Mouse (Mus musculus): Measurements from ENCODE around the gene Olfr221. TPM values are rescaled to one million over a fixed set of nuclear protein-coding genes. Genes with fewer than 3 reads are reported as not detected.
"Not testable (repeated sequence)": the region's sequence is repeated elsewhere in the genome, so short reads cannot be mapped to it uniquely, and the experiment has no call there.

The Olfr221 gene
- not detected in 2 replicates for polyA plus RNA-seq (2014; fragmentation: Nextera tagmentation; extraction: Ambion mirVana)

- not testable (repeated sequence) for H3K4me3 ChIP-seq (ENCODE audit: low read depth, low read length); H3K9ac ChIP-seq (ENCODE audit: low read depth, low read length); H3K9me3 ChIP-seq (ENCODE audit: control insufficient read depth, low read length); DNase-seq (ENCODE audit: low spot score); ATAC-seq (replicated peaks; ENCODE audit: low FRiP score); H3K4me1 ChIP-seq (replicated peaks; ENCODE audit: control insufficient read depth, insufficient read depth, low read length); H3K36me3 ChIP-seq (ENCODE audit: control insufficient read depth, insufficient read depth, low read length); H3K4me2 ChIP-seq; H3K27ac ChIP-seq (ENCODE audit: low read depth, low read length); H3K27me3 ChIP-seq (replicated peaks; ENCODE audit: control insufficient read depth, insufficient read depth, low read length)
- 41% methylated on average over 3 of the region's 3 CpGs for WGBS
These were observed at the start of gene Olfr221 for GRCm38 (mm10) chr14:52042359-52042758. Gene Olfr221, minus strand, starts transcription at chr14:52042459.

DNA sequence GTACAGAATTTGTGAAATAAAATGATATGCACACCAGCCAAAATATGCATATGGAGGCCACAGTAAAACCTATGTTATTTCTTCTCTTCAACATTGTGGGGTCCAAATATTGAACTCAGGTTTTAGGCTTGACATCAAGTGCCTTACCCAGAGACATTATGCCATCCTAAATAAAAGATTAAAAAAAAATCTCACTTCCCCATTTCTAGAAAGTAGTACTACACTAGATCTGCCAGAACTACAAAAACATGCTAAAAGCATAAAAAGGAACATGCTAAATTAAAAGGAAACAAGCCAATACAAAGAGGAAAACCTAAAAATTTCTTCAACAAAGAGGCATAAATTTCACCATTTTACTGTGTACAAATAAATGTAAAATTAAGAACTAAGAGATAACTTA is 40.8 kb upstream of the Olfr221 start:
- peaks cover 31% of the 10 kb centered on the region for H3K36me3 ChIP-seq (ENCODE audit: control insufficient read depth, insufficient read depth, low read length)
- H3K27me3 ChIP-seq (replicated peaks; ENCODE audit: control insufficient read depth, insufficient read depth, low read length) = no peaks in the 10 kb centered on the region
- no peak overlapping the region for H3K27ac ChIP-seq (ENCODE audit: low read depth, low read length)
- DNase-seq (ENCODE audit: low spot score) = no peak
- no peak overlapping the region for H3K9ac ChIP-seq (ENCODE audit: low read depth, low read length)
- no peak overlapping the region for H3K4me2 ChIP-seq
- H3K9me3 ChIP-seq (ENCODE audit: control insufficient read depth, low read length) = no peaks in the 10 kb centered on the region
- no peaks in the 10 kb centered on the region for H3K4me1 ChIP-seq (replicated peaks; ENCODE audit: control insufficient read depth, insufficient read depth, low read length)
- no peak for ATAC-seq (replicated peaks; ENCODE audit: low FRiP score)
- no peak overlapping the region for H3K4me3 ChIP-seq (ENCODE audit: low read depth, low read length)

GRCm38 (mm10) chr14:52071599-52072137 is 29.4 kb upstream of the Olfr221 start:
- H3K9ac ChIP-seq (ENCODE audit: low read depth, low read length) = no peak overlapping the region
- H3K27me3 ChIP-seq (replicated peaks; ENCODE audit: control insufficient read depth, insufficient read depth, low read length) = no peaks in the 10 kb centered on the region
- no peak overlapping the region for H3K4me3 ChIP-seq (ENCODE audit: low read depth, low read length)
- WGBS = 87% methylated on average over 15 of the region's 15 CpGs
- no peaks in the 10 kb centered on the region for H3K4me1 ChIP-seq (replicated peaks; ENCODE audit: control insufficient read depth, insufficient read depth, low read length)
- H3K4me2 ChIP-seq = no peak overlapping the region
- ATAC-seq (replicated peaks; ENCODE audit: low FRiP score) = peak; percentile 26
- H3K9me3 ChIP-seq (ENCODE audit: control insufficient read depth, low read length) = no peaks in the 10 kb centered on the region
- DNase-seq (ENCODE audit: low spot score) = no peak
- H3K27ac ChIP-seq (ENCODE audit: low read depth, low read length) = no peak overlapping the region
- H3K36me3 ChIP-seq (ENCODE audit: control insufficient read depth, insufficient read depth, low read length) = peaks cover 23% of the 10 kb centered on the region

DNA sequence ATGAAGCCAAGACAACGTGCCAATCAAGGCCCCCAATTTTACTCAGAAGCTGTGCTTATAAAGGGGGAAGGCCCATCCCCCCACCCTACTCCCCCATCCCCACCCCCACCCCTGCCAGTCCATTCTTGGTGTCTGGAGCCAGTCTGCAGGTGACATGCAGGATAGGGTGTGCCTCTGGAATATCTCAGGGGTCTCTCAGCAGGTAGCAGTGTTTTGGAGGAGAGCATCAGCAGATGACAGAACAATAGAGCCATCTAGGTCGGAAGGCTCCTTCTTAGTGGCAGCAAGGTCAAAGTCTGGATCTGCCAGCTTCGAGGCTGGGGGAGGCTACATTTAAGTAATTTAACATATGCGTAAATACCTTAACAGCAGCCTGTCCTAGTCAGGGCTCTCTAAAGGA is 23.9 kb upstream of the Olfr221 start:
- Histone ChIP-seq H3K36me3 (ENCODE audit: control insufficient read depth, insufficient read depth, low read length) (0 out of 2 replicates have a peak, but pooled peaks cover under 1% of the 10 kb centered on the region), H3K27ac (ENCODE audit: low read depth, low read length) (no peak overlapping the region), H3K4me3 (ENCODE audit: low read depth, low read length) (no peak overlapping the region), H3K9ac (ENCODE audit: low read depth, low read length) (no peak overlapping the region), H3K9me3 (ENCODE audit: control insufficient read depth, low read length) (no peaks in the 10 kb centered on the region), H3K4me2 (no peak overlapping the region), H3K4me1 (replicated peaks; ENCODE audit: control insufficient read depth, insufficient read depth, low read length) (no peaks in the 10 kb centered on the region), H3K27me3 (replicated peaks; ENCODE audit: control insufficient read depth, insufficient read depth, low read length) (no peaks in the 10 kb centered on the region)
- ATAC-seq (replicated peaks; ENCODE audit: low FRiP score) (no peak), DNase-seq (ENCODE audit: low spot score) (no peak)
- WGBS = 55% methylated on average over 4 of the region's 4 CpGs

DNA sequence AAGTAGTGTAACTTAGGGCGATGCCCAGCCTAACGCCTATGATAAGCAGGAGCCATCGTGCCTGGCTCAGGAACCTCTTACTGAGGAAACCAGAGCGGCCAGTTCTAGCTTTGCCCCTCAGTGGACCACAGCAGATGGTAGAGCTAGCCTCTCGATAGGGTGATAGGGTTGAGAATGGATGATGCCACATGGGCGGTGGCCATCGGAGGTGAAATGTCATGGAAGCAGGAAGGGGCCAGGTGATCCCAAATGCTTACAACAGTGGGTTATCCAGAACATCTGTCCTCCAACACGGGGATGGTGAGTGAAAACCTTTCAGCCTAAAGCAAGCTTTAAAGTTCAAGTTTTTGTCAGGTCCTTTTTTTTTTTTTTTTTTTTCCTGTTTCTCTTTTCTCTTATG is 19.5 kb upstream of the Olfr221 start:
- no peak for DNase-seq (ENCODE audit: low spot score)
- WGBS = 75% methylated on average over 8 of the region's 8 CpGs
- Histone ChIP-seq H3K9me3 (ENCODE audit: control insufficient read depth, low read length) (no peaks in the 10 kb centered on the region), H3K4me3 (ENCODE audit: low read depth, low read length) (no peak overlapping the region), H3K27me3 (replicated peaks; ENCODE audit: control insufficient read depth, insufficient read depth, low read length) (no peaks in the 10 kb centered on the region), H3K4me2 (no peak overlapping the region), H3K9ac (ENCODE audit: low read depth, low read length) (no peak overlapping the region), H3K36me3 (ENCODE audit: control insufficient read depth, insufficient read depth, low read length) (no peaks in the 10 kb centered on the region), H3K4me1 (replicated peaks; ENCODE audit: control insufficient read depth, insufficient read depth, low read length) (no peaks in the 10 kb centered on the region), H3K27ac (ENCODE audit: low read depth, low read length) (no peak overlapping the region)
- no peak for ATAC-seq (replicated peaks; ENCODE audit: low FRiP score)

- 70% methylated on average over 1 of the region's 1 CpGs for WGBS
- Histone ChIP-seq H3K9me3 (ENCODE audit: control insufficient read depth, low read length) (no peaks in the 10 kb centered on the region), H3K27me3 (replicated peaks; ENCODE audit: control insufficient read depth, insufficient read depth, low read length) (no peaks in the 10 kb centered on the region), H3K36me3 (ENCODE audit: control insufficient read depth, insufficient read depth, low read length) (no peaks in the 10 kb centered on the region), H3K4me3 (ENCODE audit: low read depth, low read length) (no peak overlapping the region), H3K4me2 (no peak overlapping the region), H3K27ac (ENCODE audit: low read depth, low read length) (no peak overlapping the region), H3K4me1 (replicated peaks; ENCODE audit: control insufficient read depth, insufficient read depth, low read length) (no peaks in the 10 kb centered on the region), H3K9ac (ENCODE audit: low read depth, low read length) (no peak overlapping the region)
- ATAC-seq (replicated peaks; ENCODE audit: low FRiP score) = no peak
- no peak for DNase-seq (ENCODE audit: low spot score)
These were observed 18.5 kb upstream of the Olfr221 start for GRCm38 (mm10) chr14:52060800-52061199.

GRCm38 (mm10) chr14:52059982-52060381 is 17.7 kb upstream of the Olfr221 start:
- no peaks in the 10 kb centered on the region for H3K4me1 ChIP-seq (replicated peaks; ENCODE audit: control insufficient read depth, insufficient read depth, low read length)
- no peak overlapping the region for H3K4me2 ChIP-seq
- H3K36me3 ChIP-seq (ENCODE audit: control insufficient read depth, insufficient read depth, low read length) = no peaks in the 10 kb centered on the region
- no peak overlapping the region for H3K27ac ChIP-seq (ENCODE audit: low read depth, low read length)
- no peak overlapping the region for H3K4me3 ChIP-seq (ENCODE audit: low read depth, low read length)
- H3K9ac ChIP-seq (ENCODE audit: low read depth, low read length) = no peak overlapping the region
- ATAC-seq (replicated peaks; ENCODE audit: low FRiP score) (no peak), DNase-seq (ENCODE audit: low spot score) (no peak)
- no peaks in the 10 kb centered on the region for H3K9me3 ChIP-seq (ENCODE audit: control insufficient read depth, low read length)
- 61% methylated on average over 4 of the region's 4 CpGs for WGBS
- no peaks in the 10 kb centered on the region for H3K27me3 ChIP-seq (replicated peaks; ENCODE audit: control insufficient read depth, insufficient read depth, low read length)

DNA sequence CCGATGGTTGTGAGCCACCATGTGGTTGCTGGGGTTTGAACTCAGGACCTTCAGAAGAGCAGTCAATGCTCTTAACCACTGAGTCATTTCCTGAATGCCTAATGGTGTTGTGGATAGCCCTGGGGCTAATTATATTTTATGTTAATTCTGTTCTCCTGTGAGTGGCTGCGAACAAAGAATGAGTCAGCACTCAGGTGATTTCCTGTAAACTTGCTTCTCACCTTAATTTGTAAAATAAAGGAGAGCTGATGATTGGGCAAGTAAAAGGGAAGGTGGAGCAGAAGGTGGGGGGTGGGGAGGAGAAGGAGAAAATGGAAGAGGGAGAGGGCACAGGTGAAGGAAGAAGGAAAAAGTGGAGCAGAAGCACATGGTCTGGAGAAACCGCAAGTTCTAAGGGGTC is 10.5 kb upstream of the Olfr221 start:
- H3K9ac ChIP-seq (ENCODE audit: low read depth, low read length); H3K9me3 ChIP-seq (ENCODE audit: control insufficient read depth, low read length); H3K27ac ChIP-seq (ENCODE audit: low read depth, low read length); H3K36me3 ChIP-seq (ENCODE audit: control insufficient read depth, insufficient read depth, low read length); H3K4me3 ChIP-seq (ENCODE audit: low read depth, low read length); H3K4me2 ChIP-seq; ATAC-seq (replicated peaks; ENCODE audit: low FRiP score); DNase-seq (ENCODE audit: low spot score); H3K27me3 ChIP-seq (replicated peaks; ENCODE audit: control insufficient read depth, insufficient read depth, low read length); H3K4me1 ChIP-seq (replicated peaks; ENCODE audit: control insufficient read depth, insufficient read depth, low read length): not testable (repeated sequence)
- WGBS = 87% methylated on average over 3 of the region's 3 CpGs

- Histone ChIP-seq H3K4me2 (no peak overlapping the region), H3K27ac (ENCODE audit: low read depth, low read length) (no peak overlapping the region), H3K36me3 (ENCODE audit: control insufficient read depth, insufficient read depth, low read length) (no peaks in the 10 kb centered on the region), H3K4me1 (replicated peaks; ENCODE audit: control insufficient read depth, insufficient read depth, low read length) (no peaks in the 10 kb centered on the region; the same call in 1 of the 2 replicates), H3K27me3 (replicated peaks; ENCODE audit: control insufficient read depth, insufficient read depth, low read length) (no peaks in the 10 kb centered on the region), H3K4me3 (ENCODE audit: low read depth, low read length) (no peak overlapping the region), H3K9me3 (ENCODE audit: control insufficient read depth, low read length) (no peaks in the 10 kb centered on the region), H3K9ac (ENCODE audit: low read depth, low read length) (no peak overlapping the region)
- WGBS = 80% methylated on average over 9 of the region's 9 CpGs
- no peak for DNase-seq (ENCODE audit: low spot score)
- ATAC-seq (replicated peaks; ENCODE audit: low FRiP score) = no peak
These were observed 3.8 kb upstream of the Olfr221 start for GRCm38 (mm10) chr14:52045966-52046565.

Data from liver, embryonic 11.5 days (tissue).